In genomic region chr19:40894071-40894506, GRCm38 (mm10) we compare ENCODE assay signal across 8 mouse cellular contexts. TPM values are rescaled to one million over a fixed set of nuclear protein-coding genes. Genes with fewer than 3 reads are reported as not detected.
DNase-seq lines count a peak whose midpoint lies in the region; ATAC-seq lines count a peak whose summit lies in the region.

No protein-coding gene starts in this region.

- peak overlapping the region; percentile 96 for H3K27ac ChIP-seq in lung, embryonic 15.5 days
- peak overlapping the region; percentile 98 for H3K27ac ChIP-seq in limb, embryonic 12.5 days
- peak overlapping the region; percentile 96; the same call in 1 of the 2 replicates for H3K27ac ChIP-seq in stomach, embryonic 14.5 days (ENCODE audit: low read length)

- peak overlapping the region; percentile 84 for H3K4me3 ChIP-seq in lung, embryonic 15.5 days
- H3K4me3 ChIP-seq in limb, embryonic 12.5 days (replicated peaks), result peak overlapping the region; percentile 71
- peak overlapping the region; percentile 81 for H3K4me3 ChIP-seq in stomach, embryonic 14.5 days (ENCODE audit: low read depth, low read length)

- H3K4me2 ChIP-seq in lung, embryonic 15.5 days, result peak overlapping the region; percentile 84
- peak overlapping the region; percentile 63 for H3K4me2 ChIP-seq in limb, embryonic 12.5 days
- peak overlapping the region; percentile 63 for H3K4me2 ChIP-seq in stomach, embryonic 14.5 days (replicated peaks; ENCODE audit: low read depth, low read length)

- peaks cover 22% of the 10 kb centered on the region for H3K27me3 ChIP-seq in lung, embryonic 15.5 days
- peaks cover 15% of the 10 kb centered on the region for H3K27me3 ChIP-seq in limb, embryonic 12.5 days
- 0 out of 2 replicates have a peak, but pooled peaks cover 5% of the 10 kb centered on the region for H3K27me3 ChIP-seq in stomach, embryonic 14.5 days (ENCODE audit: control insufficient read depth, insufficient read depth, low read length)

- WGBS in lung, embryonic 15.5 days, result 51% methylated on average over 21 of the region's 21 CpGs
- 46% methylated on average over 21 of the region's 21 CpGs for WGBS in limb, embryonic 12.5 days
- 53% methylated on average over 21 of the region's 21 CpGs for WGBS in stomach, embryonic 14.5 days

- peaks cover 3% of the 10 kb centered on the region; the same call in 1 of the 2 replicates for H3K9me3 ChIP-seq in lung, embryonic 15.5 days
- H3K9me3 ChIP-seq in limb, embryonic 12.5 days, result peaks cover 9% of the 10 kb centered on the region; the same call in 1 of the 2 replicates
- peaks cover 5% of the 10 kb centered on the region; the same call in 1 of the 2 replicates for H3K9me3 ChIP-seq in stomach, embryonic 14.5 days (ENCODE audit: control insufficient read depth, low read depth, low read length)

- no peak for DNase-seq in lung, postnatal 36 days
- no peak for DNase-seq in kidney, postnatal 4 days
- no peak for DNase-seq in thymus, postnatal 0 days (ENCODE audit: low spot score)
- DNase-seq in embryo, embryonic 10 days (ENCODE audit: low spot score), result no peak

- no peaks in the 10 kb centered on the region for H3K36me3 ChIP-seq in lung, embryonic 15.5 days
- peaks cover 4% of the 10 kb centered on the region; the same call in 1 of the 2 replicates for H3K36me3 ChIP-seq in limb, embryonic 12.5 days
- peaks cover 3% of the 10 kb centered on the region; the same call in 1 of the 2 replicates for H3K36me3 ChIP-seq in stomach, embryonic 14.5 days (ENCODE audit: control insufficient read depth, insufficient read depth, low read length)

- H3K4me1 ChIP-seq in lung, embryonic 15.5 days, result 0 out of 2 replicates have a peak, but pooled peaks cover 3% of the 10 kb centered on the region
- no peaks in the 10 kb centered on the region for H3K4me1 ChIP-seq in limb, embryonic 12.5 days (replicated peaks)
- H3K4me1 ChIP-seq in stomach, embryonic 14.5 days (ENCODE audit: control insufficient read depth, insufficient read depth, low read length), result no peaks in the 10 kb centered on the region

- H3K9ac ChIP-seq in lung, embryonic 15.5 days, result peak overlapping the region; percentile 66
- peak overlapping the region; percentile 76; the same call in 1 of the 2 replicates for H3K9ac ChIP-seq in limb, embryonic 12.5 days (replicated peaks)
- peak overlapping the region; percentile 62; the same call in 1 of the 2 replicates for H3K9ac ChIP-seq in stomach, embryonic 14.5 days (replicated peaks; ENCODE audit: low read depth, low read length)

- ATAC-seq in lung, embryonic 15.5 days (ENCODE audit: borderline replicate concordance, extremely low read depth, low FRiP score, low TSS enrichment), result peak; percentile 56; the same call in 1 of the 2 replicates
- peak; percentile 40 for ATAC-seq in erythroid progenitor cell, adult 5-6 weeks (replicated peaks; ENCODE audit: low FRiP score, poor library complexity, severe bottlenecking)
- ATAC-seq in limb, embryonic 12.5 days (ENCODE audit: insufficient number of reproducible peaks, insufficient read depth, low FRiP score, low TSS enrichment, low read depth), result peak; percentile 15; the same call in 1 of the 2 replicates
- ATAC-seq in stomach, embryonic 14.5 days (ENCODE audit: insufficient number of reproducible peaks, insufficient read depth, low FRiP score, low read depth), result no peak

RNA-seq across cellular contexts. Expression of gene Zfp518a, which starts 0.4 kb away (rescaled TPM):
- 10.0 and 10.7 TPM in 2 replicates for polyA plus RNA-seq in lung, embryonic 15.5 days (2015; fragmentation: Nextera tagmentation; extraction: Ambion mirVana)
- total RNA-seq in erythroid progenitor cell, adult 5-6 weeks (2015; ENCODE audit: low replicate concordance), result 8.3 and 18.0 TPM in 2 replicates
- total RNA-seq in erythroid progenitor cell, adult 5-6 weeks (2017; ENCODE audit: low replicate concordance), result 4.5 and 7.6 TPM in 2 replicates
- 13.2 and 16.4 TPM in 2 replicates for polyA plus RNA-seq in limb, embryonic 12.5 days (2016; fragmentation: Nextera tagmentation; extraction: Ambion mirVana)
- polyA plus RNA-seq in stomach, embryonic 14.5 days (2014; fragmentation: Nextera tagmentation; extraction: Ambion mirVana), result 15.2 and 17.9 TPM in 2 replicates
- polyA plus RNA-seq in thymus, postnatal 0 days (2015; fragmentation: Nextera tagmentation; extraction: Ambion mirVana), result 10.7 and 12.8 TPM in 2 replicates
